Mouse (Mus musculus): ENCODE results near the gene Fhl2. TPM values are rescaled to one million over a fixed set of nuclear protein-coding genes. Genes with fewer than 3 reads are reported as not detected.

Gene Fhl2
- polyA plus RNA-seq, 1 experiment from 2014 or later, result 126 TPM

DNA sequence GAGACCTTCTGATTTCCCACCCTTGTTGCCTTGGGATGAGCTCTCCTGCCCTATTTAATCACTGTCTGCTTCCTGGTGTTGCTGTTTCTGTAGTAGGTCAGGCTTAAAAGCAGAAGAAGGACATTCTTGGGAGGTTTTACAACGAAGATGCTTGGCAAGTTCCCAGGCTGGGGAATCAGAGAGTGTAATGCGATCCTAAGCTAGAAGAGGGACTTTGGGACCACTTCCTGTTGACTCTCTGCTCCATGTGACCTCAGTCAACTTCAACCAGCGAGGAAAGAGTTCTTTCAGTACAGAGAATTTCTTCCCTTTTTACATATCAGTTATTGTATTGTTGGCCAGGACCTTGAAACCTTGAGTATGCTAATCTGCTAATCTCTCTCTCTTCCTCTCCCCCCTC is 25.7 kb downstream of the Fhl2 start:
- no peak overlapping the region for H3K27ac ChIP-seq (replicated peaks)
- ATAC-seq (ENCODE audit: low FRiP score, low TSS enrichment), result no peak
- TF ChIP-seq EP300 (optimal IDR thresholded peaks at IDR 0.05) (no peak), CTCF (IDR thresholded peaks at IDR 0.05; ENCODE audit: low read depth) (no peak)
- no peaks in the 10 kb centered on the region for H3K36me3 ChIP-seq (ENCODE audit: control insufficient read depth, insufficient read depth, low read length)
- no peaks in the 10 kb centered on the region for H3K27me3 ChIP-seq (ENCODE audit: control insufficient read depth, insufficient read depth, low read length)
- no peak overlapping the region for H3K4me2 ChIP-seq (replicated peaks; ENCODE audit: low read depth)
- no peak overlapping the region for H3K4me3 ChIP-seq (ENCODE audit: low read depth, low read length)
- 0 out of 2 replicates have a peak, but pooled peaks cover 2% of the 10 kb centered on the region for H3K4me1 ChIP-seq (replicated peaks; ENCODE audit: control insufficient read depth, insufficient read depth)
- no peak overlapping the region for H3K9ac ChIP-seq (ENCODE audit: low read length)
- no peaks in the 10 kb centered on the region for H3K9me3 ChIP-seq (ENCODE audit: control insufficient read depth, low read length)
- no peak for DNase-seq (ENCODE audit: low spot score)
- WGBS, result 26% methylated on average over 3 of the region's 3 CpGs

DNA sequence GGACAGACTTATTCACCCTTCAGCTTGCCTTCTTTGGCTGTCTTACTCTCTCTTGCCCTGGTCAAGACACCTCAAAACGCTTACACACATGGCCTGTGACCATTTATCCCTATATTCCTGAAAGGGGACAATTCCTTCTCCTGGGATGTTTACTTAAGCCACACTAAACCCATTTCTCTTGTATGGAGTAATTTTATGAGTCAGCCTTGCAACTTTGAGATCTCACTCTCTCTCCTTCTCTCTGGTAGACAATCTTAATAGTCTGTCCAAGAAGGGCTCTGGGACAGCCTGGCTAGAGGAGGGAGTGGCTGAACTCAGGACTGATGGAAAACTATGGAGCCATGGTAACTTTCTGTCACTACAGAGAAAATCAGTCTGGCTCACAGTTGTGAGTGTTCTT is 27.1 kb downstream of the Fhl2 start:
- no peaks in the 10 kb centered on the region for H3K9me3 ChIP-seq (ENCODE audit: control insufficient read depth, low read length)
- no peak overlapping the region for H3K4me2 ChIP-seq (replicated peaks; ENCODE audit: low read depth)
- TF ChIP-seq CTCF (IDR thresholded peaks at IDR 0.05; ENCODE audit: low read depth) (no peak), EP300 (optimal IDR thresholded peaks at IDR 0.05) (no peak)
- ATAC-seq (ENCODE audit: low FRiP score, low TSS enrichment) (no peak), DNase-seq (ENCODE audit: low spot score) (no peak)
- no peak overlapping the region for H3K4me3 ChIP-seq (ENCODE audit: low read depth, low read length)
- WGBS, result 94% methylated on average over 1 of the region's 1 CpGs
- no peaks in the 10 kb centered on the region for H3K36me3 ChIP-seq (ENCODE audit: control insufficient read depth, insufficient read depth, low read length)
- H3K27ac ChIP-seq (replicated peaks), result no peak overlapping the region
- 0 out of 2 replicates have a peak, but pooled peaks cover 2% of the 10 kb centered on the region for H3K4me1 ChIP-seq (replicated peaks; ENCODE audit: control insufficient read depth, insufficient read depth)
- H3K27me3 ChIP-seq (ENCODE audit: control insufficient read depth, insufficient read depth, low read length), result no peaks in the 10 kb centered on the region
- no peak overlapping the region for H3K9ac ChIP-seq (ENCODE audit: low read length)

DNA sequence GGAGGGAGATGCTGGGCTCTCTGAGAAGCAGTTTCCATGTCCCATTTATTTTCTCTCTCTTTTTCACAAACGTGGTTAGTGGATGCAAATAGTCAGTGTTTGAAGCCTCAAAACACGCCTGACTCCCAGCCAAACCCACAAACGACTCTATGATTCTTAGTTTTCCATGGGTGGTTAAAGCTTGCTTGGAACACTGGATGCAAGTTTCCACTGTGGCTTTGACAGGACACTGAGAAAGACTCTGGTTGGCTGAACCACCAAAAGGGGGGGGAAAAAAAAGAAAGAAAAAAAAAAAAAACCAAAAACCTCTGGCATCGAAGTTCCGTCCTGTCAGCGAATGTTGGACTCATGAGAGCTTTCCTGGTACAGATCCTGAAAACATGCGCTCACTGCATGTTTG is 27.6 kb downstream of the Fhl2 start:
- H3K4me1 ChIP-seq (replicated peaks; ENCODE audit: control insufficient read depth, insufficient read depth), result 0 out of 2 replicates have a peak, but pooled peaks cover 2% of the 10 kb centered on the region
- no peaks in the 10 kb centered on the region for H3K27me3 ChIP-seq (ENCODE audit: control insufficient read depth, insufficient read depth, low read length)
- ATAC-seq (ENCODE audit: low FRiP score, low TSS enrichment) (no peak), DNase-seq (ENCODE audit: low spot score) (no peak)
- no peak overlapping the region for H3K4me2 ChIP-seq (replicated peaks; ENCODE audit: low read depth)
- H3K27ac ChIP-seq (replicated peaks), result 0 out of 2 replicates have a peak overlapping the region, but pooled peaks have one; percentile 37
- 68% methylated on average over 7 of the region's 7 CpGs for WGBS
- H3K9ac ChIP-seq (ENCODE audit: low read length), result no peak overlapping the region
- H3K9me3 ChIP-seq (ENCODE audit: control insufficient read depth, low read length), result no peaks in the 10 kb centered on the region
- no peaks in the 10 kb centered on the region for H3K36me3 ChIP-seq (ENCODE audit: control insufficient read depth, insufficient read depth, low read length)
- no peak for TF ChIP-seq CTCF (IDR thresholded peaks at IDR 0.05; ENCODE audit: low read depth)
- no peak for TF ChIP-seq EP300 (optimal IDR thresholded peaks at IDR 0.05)
- no peak overlapping the region for H3K4me3 ChIP-seq (ENCODE audit: low read depth, low read length)

DNA sequence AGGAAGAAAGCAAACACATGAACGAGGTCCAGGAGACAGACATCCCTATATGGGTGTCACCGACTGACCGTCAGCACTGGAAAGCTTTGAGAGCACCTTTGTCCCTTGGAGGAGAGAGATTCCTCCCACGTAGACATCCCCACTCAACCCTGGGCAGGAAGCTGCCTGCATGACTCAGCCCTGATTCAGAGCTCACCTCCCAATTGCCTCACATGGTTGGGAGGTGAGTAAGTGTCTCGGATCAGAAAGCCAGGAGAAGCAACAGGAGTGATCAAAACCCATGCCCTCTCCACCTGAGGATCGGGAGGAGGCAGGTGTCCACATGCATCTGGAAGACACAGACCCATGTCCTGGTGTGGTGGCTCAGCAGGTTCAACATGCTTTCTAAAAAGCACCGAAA is 28.2 kb downstream of the Fhl2 start:
- 69% methylated on average over 7 of the region's 7 CpGs for WGBS
- Histone ChIP-seq H3K4me3 (ENCODE audit: low read depth, low read length) (no peak overlapping the region), H3K27ac (replicated peaks) (peak overlapping the region; percentile 37; the same call in 1 of the 2 replicates), H3K9me3 (ENCODE audit: control insufficient read depth, low read length) (no peaks in the 10 kb centered on the region), H3K36me3 (ENCODE audit: control insufficient read depth, insufficient read depth, low read length) (no peaks in the 10 kb centered on the region), H3K27me3 (ENCODE audit: control insufficient read depth, insufficient read depth, low read length) (no peaks in the 10 kb centered on the region), H3K9ac (ENCODE audit: low read length) (no peak overlapping the region), H3K4me2 (replicated peaks; ENCODE audit: low read depth) (no peak overlapping the region), H3K4me1 (replicated peaks; ENCODE audit: control insufficient read depth, insufficient read depth) (0 out of 2 replicates have a peak, but pooled peaks cover 2% of the 10 kb centered on the region)
- DNase-seq (ENCODE audit: low spot score) (peak; percentile 57), ATAC-seq (ENCODE audit: low FRiP score, low TSS enrichment) (peak; percentile 67)
- TF ChIP-seq CTCF (IDR thresholded peaks at IDR 0.05; ENCODE audit: low read depth) (no peak), EP300 (optimal IDR thresholded peaks at IDR 0.05) (no peak)

DNA sequence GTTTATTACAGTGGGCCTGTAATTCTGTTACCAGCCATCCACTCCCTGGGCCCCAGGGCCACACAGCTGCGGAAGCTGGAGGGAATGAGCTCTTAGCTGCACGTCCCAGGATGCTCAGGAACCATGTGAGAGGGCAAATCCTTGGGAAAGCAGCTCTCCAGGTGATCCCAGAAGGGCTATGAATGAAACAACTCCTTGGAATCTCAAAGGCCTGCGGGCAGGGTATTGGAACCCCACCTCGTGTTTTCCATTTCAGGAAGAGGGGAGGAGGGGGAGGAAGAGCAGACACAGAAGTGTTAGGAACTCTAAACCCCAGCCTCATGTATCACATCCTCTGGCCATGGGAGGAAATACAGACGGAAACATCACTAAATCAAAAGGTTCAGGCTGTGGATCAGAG is 28.8 kb downstream of the Fhl2 start:
- Histone ChIP-seq H3K9me3 (ENCODE audit: control insufficient read depth, low read length) (no peaks in the 10 kb centered on the region), H3K36me3 (ENCODE audit: control insufficient read depth, insufficient read depth, low read length) (no peaks in the 10 kb centered on the region), H3K4me1 (replicated peaks; ENCODE audit: control insufficient read depth, insufficient read depth) (0 out of 2 replicates have a peak, but pooled peaks cover 2% of the 10 kb centered on the region), H3K4me3 (ENCODE audit: low read depth, low read length) (no peak overlapping the region), H3K27ac (replicated peaks) (peak overlapping the region; percentile 37), H3K9ac (ENCODE audit: low read length) (no peak overlapping the region), H3K4me2 (replicated peaks; ENCODE audit: low read depth) (no peak overlapping the region), H3K27me3 (ENCODE audit: control insufficient read depth, insufficient read depth, low read length) (no peaks in the 10 kb centered on the region)
- TF ChIP-seq CTCF (IDR thresholded peaks at IDR 0.05; ENCODE audit: low read depth) (no peak), EP300 (optimal IDR thresholded peaks at IDR 0.05) (no peak)
- 59% methylated on average over 5 of the region's 5 CpGs for WGBS
- ATAC-seq (ENCODE audit: low FRiP score, low TSS enrichment) (no peak), DNase-seq (ENCODE audit: low spot score) (no peak)

DNA sequence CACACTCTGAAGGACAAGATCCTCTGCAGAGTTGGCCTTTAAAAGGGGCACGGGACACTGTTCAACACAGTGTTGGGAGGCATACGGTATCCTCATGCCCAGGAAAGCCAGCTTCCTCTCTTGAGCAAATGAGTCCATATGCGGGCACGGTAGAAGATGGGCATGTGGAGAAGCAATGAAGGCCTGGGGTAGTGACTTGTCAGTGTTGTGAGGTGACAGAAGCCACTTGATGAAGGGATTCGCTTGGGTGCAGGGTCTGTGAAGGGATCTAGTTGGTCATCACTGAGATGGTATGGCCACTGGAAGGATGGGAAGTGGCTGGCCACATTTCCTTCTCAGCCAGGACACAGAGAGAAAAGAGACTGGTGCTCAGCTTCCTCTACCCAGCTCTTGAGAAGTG is 32.2 kb downstream of the Fhl2 start:
- no peaks in the 10 kb centered on the region for H3K9me3 ChIP-seq (ENCODE audit: control insufficient read depth, low read length)
- TF ChIP-seq EP300 (optimal IDR thresholded peaks at IDR 0.05) (no peak), CTCF (IDR thresholded peaks at IDR 0.05; ENCODE audit: low read depth) (no peak)
- peaks cover 5% of the 10 kb centered on the region; the same call in 1 of the 2 replicates for H3K4me1 ChIP-seq (replicated peaks; ENCODE audit: control insufficient read depth, insufficient read depth)
- 92% methylated on average over 5 of the region's 5 CpGs for WGBS
- DNase-seq (ENCODE audit: low spot score), result no peak
- H3K9ac ChIP-seq (ENCODE audit: low read length), result no peak overlapping the region
- H3K4me2 ChIP-seq (replicated peaks; ENCODE audit: low read depth), result no peak overlapping the region
- no peaks in the 10 kb centered on the region; the same call in 1 of the 2 replicates for H3K36me3 ChIP-seq (ENCODE audit: control insufficient read depth, insufficient read depth, low read length)
- H3K4me3 ChIP-seq (ENCODE audit: low read depth, low read length), result no peak overlapping the region
- peak overlapping the region; percentile 92 for H3K27ac ChIP-seq (replicated peaks)
- H3K27me3 ChIP-seq (ENCODE audit: control insufficient read depth, insufficient read depth, low read length), result no peaks in the 10 kb centered on the region
- ATAC-seq (ENCODE audit: low FRiP score, low TSS enrichment), result no peak
